Mouse (Mus musculus): ENCODE results near the gene Smagp. TPM values are rescaled to one million over a fixed set of nuclear protein-coding genes. Genes with fewer than 3 reads are reported as not detected.

Gene Smagp
- polyA plus RNA-seq, 1 experiment: 3.7 TPM

GRCm38 (mm10) chr15:100670004-100670403 lies 33.3 kb upstream of the Smagp start:
- Histone ChIP-seq H3K4me1 (ENCODE audit: control insufficient read depth, insufficient read depth, low read length) (no peaks in the 10 kb centered on the region), H3K4me3 (replicated peaks; ENCODE audit: insufficient read depth, low read depth, low read length) (no peak overlapping the region), H3K27me3 (ENCODE audit: control insufficient read depth, insufficient read depth, low read length) (no peaks in the 10 kb centered on the region), H3K27ac (ENCODE audit: insufficient read depth, low read length) (no peak overlapping the region)
- DNase-seq: no peak
- TF ChIP-seq CTCF (IDR thresholded peaks at IDR 0.05; ENCODE audit: borderline replicate concordance, insufficient read depth, low read depth, low read length): no peak
- no peak for TF ChIP-seq POLR2A (IDR thresholded peaks at IDR 0.05; ENCODE audit: borderline replicate concordance, insufficient read depth, low read length)
- 55% methylated on average over 8 of the region's 8 CpGs for WGBS

- no peak for TF ChIP-seq CTCF (IDR thresholded peaks at IDR 0.05; ENCODE audit: borderline replicate concordance, insufficient read depth, low read depth, low read length)
- no peak for TF ChIP-seq POLR2A (IDR thresholded peaks at IDR 0.05; ENCODE audit: borderline replicate concordance, insufficient read depth, low read length)
- Histone ChIP-seq H3K27ac (ENCODE audit: insufficient read depth, low read length) (no peak within 1 kb of the TSS), H3K27me3 (ENCODE audit: control insufficient read depth, insufficient read depth, low read length) (no peaks in the 10 kb centered on the region), H3K4me1 (ENCODE audit: control insufficient read depth, insufficient read depth, low read length) (no peaks in the 10 kb centered on the region), H3K4me3 (replicated peaks; ENCODE audit: insufficient read depth, low read depth, low read length) (no peak within 1 kb of the TSS)
- DNase-seq: no peak
- 93% methylated on average over 20 of the region's 20 CpGs for WGBS
Measured at GRCm38 (mm10) chr15:100669337-100669736, 32.6 kb upstream of the Smagp start, which contains the start of gene Bin2. TSS of gene Bin2 (minus strand) at chr15:100669553.

- WGBS: 86% methylated on average over 5 of the region's 5 CpGs
- H3K4me1 ChIP-seq (ENCODE audit: control insufficient read depth, insufficient read depth, low read length): no peaks in the 10 kb centered on the region
- no peak overlapping the region for H3K27ac ChIP-seq (ENCODE audit: insufficient read depth, low read length)
Measured at GRCm38 (mm10) chr15:100667871-100668545, 31.3 kb upstream of the Smagp start.

GRCm38 (mm10) chr15:100667420-100667819 lies 30.7 kb upstream of the Smagp start:
- WGBS: 73% methylated on average over 6 of the region's 6 CpGs
- H3K27ac ChIP-seq (ENCODE audit: insufficient read depth, low read length): no peak overlapping the region
- no peaks in the 10 kb centered on the region for H3K4me1 ChIP-seq (ENCODE audit: control insufficient read depth, insufficient read depth, low read length)
- no peak for TF ChIP-seq POLR2A (IDR thresholded peaks at IDR 0.05; ENCODE audit: borderline replicate concordance, insufficient read depth, low read length)
- TF ChIP-seq CTCF (IDR thresholded peaks at IDR 0.05; ENCODE audit: borderline replicate concordance, insufficient read depth, low read depth, low read length): no peak
- no peak for DNase-seq
- H3K4me3 ChIP-seq (replicated peaks; ENCODE audit: insufficient read depth, low read depth, low read length): no peak overlapping the region
- no peaks in the 10 kb centered on the region for H3K27me3 ChIP-seq (ENCODE audit: control insufficient read depth, insufficient read depth, low read length)

More at GRCm38 (mm10) chr15:100667871-100668545, 31.3 kb upstream of the Smagp start:
- TF ChIP-seq CTCF (IDR thresholded peaks at IDR 0.05; ENCODE audit: borderline replicate concordance, insufficient read depth, low read depth, low read length) (no peak), POLR2A (IDR thresholded peaks at IDR 0.05; ENCODE audit: borderline replicate concordance, insufficient read depth, low read length) (no peak)
- Histone ChIP-seq H3K4me3 (replicated peaks; ENCODE audit: insufficient read depth, low read depth, low read length) (no peak overlapping the region), H3K27me3 (ENCODE audit: control insufficient read depth, insufficient read depth, low read length) (no peaks in the 10 kb centered on the region)
- DNase-seq: no peak

GRCm38 (mm10) chr15:100666851-100667250 lies 30.1 kb upstream of the Smagp start:
- no peak overlapping the region for H3K27ac ChIP-seq (ENCODE audit: insufficient read depth, low read length)
- no peak for TF ChIP-seq CTCF (IDR thresholded peaks at IDR 0.05; ENCODE audit: borderline replicate concordance, insufficient read depth, low read depth, low read length)
- no peak for DNase-seq
- no peaks in the 10 kb centered on the region for H3K4me1 ChIP-seq (ENCODE audit: control insufficient read depth, insufficient read depth, low read length)
- H3K27me3 ChIP-seq (ENCODE audit: control insufficient read depth, insufficient read depth, low read length): no peaks in the 10 kb centered on the region
- no peak overlapping the region for H3K4me3 ChIP-seq (replicated peaks; ENCODE audit: insufficient read depth, low read depth, low read length)
- WGBS: 50% methylated on average over 12 of the region's 12 CpGs

- TF ChIP-seq POLR2A (IDR thresholded peaks at IDR 0.05; ENCODE audit: borderline replicate concordance, insufficient read depth, low read length): no peak
- no peak for TF ChIP-seq CTCF (IDR thresholded peaks at IDR 0.05; ENCODE audit: borderline replicate concordance, insufficient read depth, low read depth, low read length)
- no peak for DNase-seq
- Histone ChIP-seq H3K27ac (ENCODE audit: insufficient read depth, low read length) (no peak overlapping the region), H3K4me3 (replicated peaks; ENCODE audit: insufficient read depth, low read depth, low read length) (no peak overlapping the region), H3K4me1 (ENCODE audit: control insufficient read depth, insufficient read depth, low read length) (no peaks in the 10 kb centered on the region), H3K27me3 (ENCODE audit: control insufficient read depth, insufficient read depth, low read length) (no peaks in the 10 kb centered on the region)
- WGBS: 15% methylated on average over 7 of the region's 7 CpGs
Measured at GRCm38 (mm10) chr15:100666219-100666696, 29.5 kb upstream of the Smagp start.

GRCm38 (mm10) chr15:100665411-100666218 lies 28.9 kb upstream of the Smagp start:
- H3K27ac ChIP-seq (ENCODE audit: insufficient read depth, low read length): no peak overlapping the region
- DNase-seq: no peak
- TF ChIP-seq CTCF (IDR thresholded peaks at IDR 0.05; ENCODE audit: borderline replicate concordance, insufficient read depth, low read depth, low read length) (no peak), POLR2A (IDR thresholded peaks at IDR 0.05; ENCODE audit: borderline replicate concordance, insufficient read depth, low read length) (no peak)
- 47% methylated on average over 9 of the region's 9 CpGs for WGBS
- H3K27me3 ChIP-seq (ENCODE audit: control insufficient read depth, insufficient read depth, low read length): no peaks in the 10 kb centered on the region
- H3K4me3 ChIP-seq (replicated peaks; ENCODE audit: insufficient read depth, low read depth, low read length): no peak overlapping the region
- peaks cover 2% of the 10 kb centered on the region for H3K4me1 ChIP-seq (ENCODE audit: control insufficient read depth, insufficient read depth, low read length)

Data from cerebellum, adult 2 months (tissue).